Mouse (Mus musculus): ENCODE results near the gene D630045J12Rik. TPM values are rescaled to one million over a fixed set of nuclear protein-coding genes. Genes with fewer than 3 reads are reported as not detected.

D630045J12Rik gene
- polyA plus RNA-seq, 2 experiments: 0.10 to 0.31 TPM

DNA sequence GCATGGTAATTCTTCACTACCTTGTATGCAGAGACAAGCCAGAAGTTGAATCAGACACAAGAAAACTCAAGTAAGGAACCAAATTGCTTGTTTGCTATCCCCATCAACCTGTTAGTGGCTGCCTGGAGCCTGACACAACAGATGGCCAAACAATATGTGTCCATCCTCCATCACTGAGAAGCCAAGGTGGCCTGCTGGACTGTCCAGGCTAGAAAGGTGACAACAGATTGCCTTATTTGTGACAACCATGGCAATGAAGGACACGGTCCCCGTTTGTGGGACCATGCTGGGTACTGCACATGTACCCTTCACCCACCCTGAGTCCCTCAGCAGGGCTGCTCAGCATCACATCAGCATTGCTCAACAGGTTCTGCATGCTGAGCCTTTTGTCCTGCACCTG, 34.5 kb downstream of the D630045J12Rik start:
- Histone ChIP-seq H3K36me3 (replicated peaks; ENCODE audit: control insufficient read depth, insufficient read depth, low read depth) (no peaks in the 10 kb centered on the region), H3K27ac (no peak overlapping the region), H3K4me3 (ENCODE audit: insufficient read depth in 1 of 2, low read depth in 2 of 2, low read length in 2 of 2) (no peak overlapping the region), H3K4me2 (ENCODE audit: low read depth) (no peak overlapping the region), H3K4me1 (replicated peaks; ENCODE audit: control insufficient read depth in 2 of 2, insufficient read depth in 2 of 2, low read length in 1 of 2) (no peaks in the 10 kb centered on the region), H3K9me3 (ENCODE audit: control insufficient read depth, low read length) (no peaks in the 10 kb centered on the region), H3K9ac (replicated peaks) (no peak overlapping the region), H3K27me3 (ENCODE audit: control insufficient read depth, insufficient read depth, low read length) (no peaks in the 10 kb centered on the region)
- DNase-seq (ENCODE audit: low read depth in 3 of 3, low spot score in 3 of 3) (no peak), ATAC-seq (ENCODE audit: insufficient read depth) (no peak)
- TF ChIP-seq CTCF (IDR thresholded peaks at IDR 0.05; ENCODE audit: low read depth): no peak
- no peak for TF ChIP-seq EP300 (IDR thresholded peaks at IDR 0.05; ENCODE audit: low read depth)
- 80% methylated on average over 2 of the region's 2 CpGs for WGBS (ENCODE audit: insufficient replicate concordance)

DNA sequence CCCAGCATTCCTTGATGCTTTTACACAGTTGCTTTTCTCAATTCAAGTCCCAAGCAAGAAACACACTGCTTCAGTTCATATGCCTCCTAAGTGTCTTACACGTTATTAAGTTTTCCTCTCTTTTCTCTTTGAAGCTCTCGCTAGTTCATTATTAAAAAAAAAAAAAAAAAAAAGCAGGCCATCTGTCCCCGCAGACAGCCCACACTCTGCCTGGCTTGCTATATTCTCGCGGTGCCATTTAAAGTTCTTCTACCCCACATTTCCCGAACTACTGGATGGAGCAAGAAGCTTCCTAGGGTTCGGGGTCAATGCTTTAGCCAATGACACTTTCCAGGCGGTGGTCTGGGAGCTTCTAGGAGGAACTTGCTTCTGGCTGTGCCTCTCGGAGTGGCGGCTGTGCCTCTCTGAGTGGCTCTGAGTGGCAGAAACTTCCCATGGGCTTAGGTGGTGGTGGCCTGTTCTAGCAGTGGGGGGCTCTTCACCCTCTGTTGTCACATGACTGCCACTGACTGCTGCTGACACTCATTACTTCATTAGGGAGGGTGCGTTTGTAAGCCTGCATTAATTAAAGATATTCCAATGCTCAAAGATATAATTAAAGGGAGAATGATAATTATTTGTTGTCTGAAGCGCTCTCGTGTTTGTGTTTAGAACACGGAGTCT, 38.2 kb downstream of the D630045J12Rik start:
- no peaks in the 10 kb centered on the region for H3K27me3 ChIP-seq (ENCODE audit: control insufficient read depth, insufficient read depth, low read length)
- H3K36me3 ChIP-seq (replicated peaks; ENCODE audit: control insufficient read depth, insufficient read depth, low read depth): no peaks in the 10 kb centered on the region
- no peak overlapping the region for H3K9ac ChIP-seq (replicated peaks)
- no peak for TF ChIP-seq EP300 (IDR thresholded peaks at IDR 0.05; ENCODE audit: low read depth)
- no peak for TF ChIP-seq CTCF (IDR thresholded peaks at IDR 0.05; ENCODE audit: low read depth)
- ATAC-seq (ENCODE audit: insufficient read depth) (no peak), DNase-seq (ENCODE audit: low read depth in 3 of 3, low spot score in 3 of 3) (no peak)
- 67% methylated on average over 14 of the region's 14 CpGs for WGBS (ENCODE audit: insufficient replicate concordance)
- H3K4me2 ChIP-seq (ENCODE audit: low read depth): no peak overlapping the region
- no peak overlapping the region for H3K27ac ChIP-seq
- no peak overlapping the region for H3K4me3 ChIP-seq (ENCODE audit: insufficient read depth in 1 of 2, low read depth in 2 of 2, low read length in 2 of 2)
- H3K9me3 ChIP-seq (ENCODE audit: control insufficient read depth, low read length): no peaks in the 10 kb centered on the region; the same call in 1 of the 2 replicates
- no peaks in the 10 kb centered on the region for H3K4me1 ChIP-seq (replicated peaks; ENCODE audit: control insufficient read depth in 2 of 2, insufficient read depth in 2 of 2, low read length in 1 of 2)

DNA sequence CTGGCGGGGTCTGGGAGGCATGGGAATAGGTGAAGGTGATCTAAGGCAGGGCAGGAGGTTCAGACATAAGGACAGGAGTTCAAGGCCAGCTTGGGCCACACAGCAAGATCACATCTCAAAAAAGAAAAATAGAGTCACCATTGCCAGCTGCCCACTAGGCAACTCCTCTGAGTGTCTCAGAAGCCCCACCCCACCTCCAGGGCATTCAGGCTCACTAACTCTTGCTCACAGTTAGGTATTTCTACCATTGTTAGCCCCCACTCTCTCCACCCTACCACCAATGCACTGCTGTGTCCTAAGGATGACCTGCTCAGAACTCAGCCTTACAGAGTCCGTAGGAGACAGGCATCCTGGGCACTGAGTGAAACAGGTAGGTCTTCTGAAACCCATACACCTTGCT, 46.2 kb downstream of the D630045J12Rik start:
- TF ChIP-seq CTCF (IDR thresholded peaks at IDR 0.05; ENCODE audit: low read depth) (no peak), EP300 (IDR thresholded peaks at IDR 0.05; ENCODE audit: low read depth) (no peak)
- H3K4me3 ChIP-seq (ENCODE audit: insufficient read depth in 1 of 2, low read depth in 2 of 2, low read length in 2 of 2): no peak overlapping the region
- no peak overlapping the region for H3K27ac ChIP-seq
- H3K4me1 ChIP-seq (replicated peaks; ENCODE audit: control insufficient read depth in 2 of 2, insufficient read depth in 2 of 2, low read length in 1 of 2): no peaks in the 10 kb centered on the region
- no peak overlapping the region for H3K4me2 ChIP-seq (ENCODE audit: low read depth)
- WGBS (ENCODE audit: insufficient replicate concordance): 64% methylated on average over 2 of the region's 2 CpGs
- no peak for ATAC-seq (ENCODE audit: insufficient read depth)
- H3K9ac ChIP-seq (replicated peaks): no peak overlapping the region
- no peaks in the 10 kb centered on the region for H3K27me3 ChIP-seq (ENCODE audit: control insufficient read depth, insufficient read depth, low read length)
- DNase-seq (ENCODE audit: low read depth in 3 of 3, low spot score in 3 of 3): no peak
- H3K36me3 ChIP-seq (replicated peaks; ENCODE audit: control insufficient read depth, insufficient read depth, low read depth): no peaks in the 10 kb centered on the region
- H3K9me3 ChIP-seq (ENCODE audit: control insufficient read depth, low read length): no peaks in the 10 kb centered on the region

DNA sequence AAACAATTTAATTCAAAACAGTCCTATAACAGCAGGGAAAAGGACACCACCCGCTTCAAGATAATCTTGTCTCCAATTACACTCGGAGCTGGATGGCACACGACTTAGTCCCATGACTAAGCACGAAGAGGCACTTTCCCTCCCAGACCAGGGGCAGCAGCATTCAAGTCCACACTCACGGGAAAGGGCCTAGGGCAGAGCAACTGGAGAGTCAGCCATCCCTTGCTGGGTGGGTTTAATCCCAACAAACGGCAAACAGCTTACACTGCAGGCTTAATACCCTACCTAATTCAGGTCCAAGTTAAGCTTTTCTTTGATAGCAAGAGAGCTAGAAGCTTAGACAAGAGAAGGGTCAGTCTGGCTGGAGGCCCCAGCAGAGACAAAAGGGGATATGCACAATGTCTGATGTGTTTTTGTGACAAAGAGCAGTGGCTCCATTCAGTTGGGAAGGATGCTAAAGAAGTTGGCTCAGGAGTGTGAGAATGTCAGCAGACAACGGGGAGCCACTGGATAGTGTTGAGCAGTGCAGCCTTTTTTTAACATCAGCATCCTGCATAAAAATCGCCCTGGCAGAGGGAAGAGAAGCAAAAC, 46.8 kb downstream of the D630045J12Rik start:
- no peaks in the 10 kb centered on the region for H3K27me3 ChIP-seq (ENCODE audit: control insufficient read depth, insufficient read depth, low read length)
- no peaks in the 10 kb centered on the region for H3K36me3 ChIP-seq (replicated peaks; ENCODE audit: control insufficient read depth, insufficient read depth, low read depth)
- no peaks in the 10 kb centered on the region for H3K4me1 ChIP-seq (replicated peaks; ENCODE audit: control insufficient read depth in 2 of 2, insufficient read depth in 2 of 2, low read length in 1 of 2)
- H3K27ac ChIP-seq: no peak overlapping the region
- DNase-seq (ENCODE audit: low read depth in 3 of 3, low spot score in 3 of 3) (no peak), ATAC-seq (ENCODE audit: insufficient read depth) (no peak)
- no peak overlapping the region for H3K4me2 ChIP-seq (ENCODE audit: low read depth)
- H3K9ac ChIP-seq (replicated peaks): no peak overlapping the region
- no peaks in the 10 kb centered on the region for H3K9me3 ChIP-seq (ENCODE audit: control insufficient read depth, low read length)
- WGBS (ENCODE audit: insufficient replicate concordance): 31% methylated on average over 8 of the region's 8 CpGs
- H3K4me3 ChIP-seq (ENCODE audit: insufficient read depth in 1 of 2, low read depth in 2 of 2, low read length in 2 of 2): no peak overlapping the region
- no peak for TF ChIP-seq EP300 (IDR thresholded peaks at IDR 0.05; ENCODE audit: low read depth)
- TF ChIP-seq CTCF (IDR thresholded peaks at IDR 0.05; ENCODE audit: low read depth): no peak

DNA sequence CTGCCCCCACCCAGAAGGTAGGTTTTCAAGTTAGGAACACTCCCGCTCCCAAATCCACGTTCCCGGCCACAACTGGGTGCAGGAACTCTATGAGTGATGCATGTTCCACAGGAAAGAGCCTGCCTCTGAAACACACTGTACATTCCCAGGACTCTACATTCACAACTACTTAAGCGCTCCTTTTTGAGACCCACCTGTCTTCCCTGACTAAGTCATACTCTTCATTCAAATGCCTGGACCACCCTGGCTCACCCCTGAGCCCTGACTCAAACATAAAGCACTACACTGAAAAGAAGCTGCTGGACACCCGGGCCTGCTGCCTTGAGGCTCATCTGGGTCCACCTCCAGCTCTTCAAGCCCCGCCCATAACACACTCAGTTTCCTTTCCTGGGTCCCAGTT, 48.4 kb downstream of the D630045J12Rik start:
- DNase-seq (ENCODE audit: low read depth in 3 of 3, low spot score in 3 of 3) (no peak), ATAC-seq (ENCODE audit: insufficient read depth) (no peak)
- H3K27me3 ChIP-seq (ENCODE audit: control insufficient read depth, insufficient read depth, low read length): no peaks in the 10 kb centered on the region
- H3K9ac ChIP-seq (replicated peaks): no peak overlapping the region
- TF ChIP-seq EP300 (IDR thresholded peaks at IDR 0.05; ENCODE audit: low read depth) (no peak), CTCF (IDR thresholded peaks at IDR 0.05; ENCODE audit: low read depth) (no peak)
- H3K27ac ChIP-seq: no peak overlapping the region
- H3K9me3 ChIP-seq (ENCODE audit: control insufficient read depth, low read length): no peaks in the 10 kb centered on the region
- WGBS (ENCODE audit: insufficient replicate concordance): 61% methylated on average over 6 of the region's 6 CpGs
- H3K4me1 ChIP-seq (replicated peaks; ENCODE audit: control insufficient read depth in 2 of 2, insufficient read depth in 2 of 2, low read length in 1 of 2): no peaks in the 10 kb centered on the region
- H3K4me2 ChIP-seq (ENCODE audit: low read depth): no peak overlapping the region
- H3K36me3 ChIP-seq (replicated peaks; ENCODE audit: control insufficient read depth, insufficient read depth, low read depth): no peaks in the 10 kb centered on the region
- no peak overlapping the region for H3K4me3 ChIP-seq (ENCODE audit: insufficient read depth in 1 of 2, low read depth in 2 of 2, low read length in 2 of 2)
